Mouse (Mus musculus) kidney, embryonic 15.5 days (tissue): Measurements from ENCODE around the gene Pygm. TPM values are rescaled to one million over a fixed set of nuclear protein-coding genes. Genes with fewer than 3 reads are reported as not detected.

Experiments
- ATAC-seq: fragments of 200-750 bp; cut with Nextera tagmentation; replicated peaks from 2 replicates; pipeline ENCODE4 v1.8.0; 2017; ENCODE audit warnings: moderate TSS enrichment; ENCODE audit not compliant: low FRiP score
- H3K27ac ChIP-seq: fragments of 300-500 bp; sonication (generic); 2 replicates; pipeline ENCODE4 v1.5.1; 2015; ENCODE audit warnings: mild to moderate bottlenecking, inconsistent platforms
- H3K27me3 ChIP-seq: fragments of 300-500 bp; sonication (generic); 2 replicates; pipeline ENCODE4 v1.6.1; 2015; ENCODE audit warnings: inconsistent platforms
- H3K36me3 ChIP-seq: fragments of 300-500 bp; sonication (generic); 2 replicates; pipeline ENCODE4 v1.6.1; 2015; ENCODE audit warnings: inconsistent platforms
- H3K4me1 ChIP-seq: fragments of 300-500 bp; sonication (generic); 2 replicates; pipeline ENCODE4 v1.6.1; 2015; ENCODE audit warnings: inconsistent platforms
- H3K4me2 ChIP-seq: fragments of 300-500 bp; sonication (generic); 2 replicates; pipeline ENCODE4 v1.6.1; 2015; ENCODE audit warnings: moderate library complexity, mild to moderate bottlenecking, inconsistent platforms
- H3K4me3 ChIP-seq: fragments of 300-500 bp; sonication (generic); replicated peaks from 2 replicates; pipeline ENCODE4 v1.5.1; 2015; ENCODE audit warnings: mild to moderate bottlenecking, inconsistent platforms
- H3K9ac ChIP-seq: fragments of 300-500 bp; sonication (generic); 2 replicates; pipeline ENCODE4 v1.6.1; 2015; ENCODE audit warnings: mild to moderate bottlenecking, inconsistent platforms
- H3K9me3 ChIP-seq: fragments of 300-500 bp; sonication (generic); replicated peaks from 2 replicates; pipeline ENCODE4 v1.6.1; 2016; ENCODE audit warnings: inconsistent platforms
- WGBS: fragments of 180-500 bp; shearing (Covaris S2); methylation state at CpG from one replicate; pipeline ENCODE4 v1.1.7; 2015; ENCODE audit warnings: mixed read lengths; 5-methylcytosine and 5-hydroxymethylcytosine counted together
- polyA plus RNA-seq: library from polyadenylated mRNA; unstranded; fragments of >200 nt; fragmentation: Nextera tagmentation; extraction: Ambion mirVana; gene quantifications from 2 replicates; pipeline ENCODE4 v1.2.1, GENCODE M21; 2015

Pygm gene
- polyA plus RNA-seq, 1 experiment from 2014 or later, result 28.2 TPM

GRCm38 (mm10) chr19:6403869-6404268 is 19.7 kb downstream of the Pygm start:
- 83% methylated on average over 10 of the region's 10 CpGs for WGBS
- no peak overlapping the region for H3K4me2 ChIP-seq
- no peak for ATAC-seq
- H3K4me3 ChIP-seq, result no peak overlapping the region
- H3K27me3 ChIP-seq, result peaks cover 27% of the 10 kb centered on the region
- no peak overlapping the region for H3K27ac ChIP-seq
- no peaks in the 10 kb centered on the region for H3K9me3 ChIP-seq
- H3K4me1 ChIP-seq, result peaks cover 55% of the 10 kb centered on the region
- no peaks in the 10 kb centered on the region; the same call in 1 of the 2 replicates for H3K36me3 ChIP-seq
- no peak overlapping the region for H3K9ac ChIP-seq

DNA sequence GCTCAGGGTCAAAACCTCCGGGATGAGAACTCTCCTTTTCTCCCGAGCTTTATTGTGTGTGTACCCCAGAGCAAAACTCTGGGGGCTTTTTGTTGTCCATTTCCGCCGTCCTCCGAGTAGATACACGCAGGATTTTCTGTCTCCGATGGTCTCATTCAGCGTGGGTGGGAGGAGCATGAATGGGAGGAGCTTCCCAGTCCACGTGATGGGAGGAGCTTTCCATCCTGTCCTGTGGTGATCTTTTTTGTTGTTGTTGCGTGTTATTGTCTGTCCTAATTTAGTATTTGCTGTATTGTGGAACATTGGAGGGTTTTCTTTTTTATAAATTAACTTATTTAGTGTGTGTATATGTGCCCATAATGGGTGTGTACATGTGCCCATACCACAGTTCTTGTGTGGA is 21.2 kb downstream of the Pygm start:
- Histone ChIP-seq H3K27me3 (peaks cover 23% of the 10 kb centered on the region), H3K4me2 (no peak overlapping the region), H3K4me3 (no peak overlapping the region), H3K27ac (no peak overlapping the region), H3K9me3 (no peaks in the 10 kb centered on the region), H3K9ac (no peak overlapping the region), H3K36me3 (no peaks in the 10 kb centered on the region; the same call in 1 of the 2 replicates), H3K4me1 (peaks cover 40% of the 10 kb centered on the region)
- no peak for ATAC-seq
- WGBS, result 77% methylated on average over 10 of the region's 10 CpGs

- WGBS, result 74% methylated on average over 8 of the region's 8 CpGs
- no peak for ATAC-seq
These were observed 22.9 kb downstream of the Pygm start for GRCm38 (mm10) chr19:6407109-6407508.

GRCm38 (mm10) chr19:6407816-6408510 is 23.8 kb downstream of the Pygm start:
- H3K4me3 ChIP-seq, result no peak overlapping the region
- H3K4me1 ChIP-seq, result peaks cover 17% of the 10 kb centered on the region
- 58% methylated on average over 16 of the region's 16 CpGs for WGBS
- H3K27me3 ChIP-seq, result no peaks in the 10 kb centered on the region; the same call in 1 of the 2 replicates
- no peak overlapping the region for H3K27ac ChIP-seq
- H3K9ac ChIP-seq, result no peak overlapping the region
- H3K4me2 ChIP-seq, result no peak overlapping the region
- ATAC-seq, result no peak
- no peaks in the 10 kb centered on the region; the same call in 1 of the 2 replicates for H3K36me3 ChIP-seq
- H3K9me3 ChIP-seq, result no peaks in the 10 kb centered on the region

More at GRCm38 (mm10) chr19:6407109-6407508, 22.9 kb downstream of the Pygm start:
- Histone ChIP-seq H3K36me3 (no peaks in the 10 kb centered on the region; the same call in 1 of the 2 replicates), H3K9me3 (no peaks in the 10 kb centered on the region), H3K4me3 (no peak overlapping the region), H3K27ac (no peak overlapping the region), H3K4me2 (no peak overlapping the region), H3K27me3 (peaks cover 8% of the 10 kb centered on the region; the same call in 1 of the 2 replicates), H3K4me1 (peaks cover 23% of the 10 kb centered on the region), H3K9ac (no peak overlapping the region)

GRCm38 (mm10) chr19:6408749-6409148 is 24.6 kb downstream of the Pygm start:
- no peak overlapping the region for H3K4me3 ChIP-seq
- H3K4me2 ChIP-seq, result no peak overlapping the region
- H3K27ac ChIP-seq, result no peak overlapping the region
- H3K9ac ChIP-seq, result no peak overlapping the region
- WGBS, result 79% methylated on average over 8 of the region's 8 CpGs
- H3K4me1 ChIP-seq, result peaks cover 15% of the 10 kb centered on the region
- no peaks in the 10 kb centered on the region for H3K27me3 ChIP-seq
- H3K9me3 ChIP-seq, result no peaks in the 10 kb centered on the region
- no peak for ATAC-seq
- H3K36me3 ChIP-seq, result no peaks in the 10 kb centered on the region; the same call in 1 of the 2 replicates

- H3K36me3 ChIP-seq, result no peaks in the 10 kb centered on the region; the same call in 1 of the 2 replicates
- H3K27me3 ChIP-seq, result no peaks in the 10 kb centered on the region
- peaks cover 15% of the 10 kb centered on the region for H3K4me1 ChIP-seq
- WGBS, result 78% methylated on average over 5 of the region's 5 CpGs
- H3K4me3 ChIP-seq, result no peak overlapping the region
- H3K4me2 ChIP-seq, result no peak overlapping the region
- ATAC-seq, result no peak
- H3K9ac ChIP-seq, result no peak overlapping the region
- H3K27ac ChIP-seq, result no peak overlapping the region
- no peaks in the 10 kb centered on the region for H3K9me3 ChIP-seq
These were observed 25.0 kb downstream of the Pygm start for GRCm38 (mm10) chr19:6409176-6409575.

- no peak overlapping the region for H3K4me3 ChIP-seq
- peaks cover 8% of the 10 kb centered on the region for H3K4me1 ChIP-seq
- no peaks in the 10 kb centered on the region for H3K27me3 ChIP-seq
- H3K4me2 ChIP-seq, result no peak overlapping the region
- H3K9me3 ChIP-seq, result no peaks in the 10 kb centered on the region
- no peak overlapping the region for H3K27ac ChIP-seq
- 87% methylated on average over 5 of the region's 5 CpGs for WGBS
- no peaks in the 10 kb centered on the region; the same call in 1 of the 2 replicates for H3K36me3 ChIP-seq
- ATAC-seq, result no peak
- no peak overlapping the region for H3K9ac ChIP-seq
These were observed 25.7 kb downstream of the Pygm start for GRCm38 (mm10) chr19:6409936-6410335.

DNA sequence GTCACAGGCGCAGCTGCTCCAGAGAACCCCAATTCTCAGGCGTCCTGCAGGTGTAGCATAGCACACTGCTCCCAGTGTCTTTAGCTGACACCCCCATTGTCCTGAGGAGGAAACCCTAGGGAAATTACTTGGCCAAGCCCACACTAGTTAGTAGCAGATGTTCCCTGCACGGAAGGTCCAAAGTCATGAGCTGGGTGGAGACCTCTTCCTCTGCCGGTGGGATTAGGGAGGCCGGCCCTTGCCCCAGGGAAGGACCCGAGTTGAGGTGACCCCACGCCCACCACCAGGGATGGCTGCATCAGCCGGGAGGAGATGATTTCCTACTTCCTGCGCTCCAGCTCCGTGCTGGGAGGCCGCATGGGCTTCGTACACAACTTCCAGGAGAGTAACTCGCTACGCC is 28.6 kb downstream of the Pygm start:
- Histone ChIP-seq H3K4me2 (peak overlapping the region; percentile 5; the same call in 1 of the 2 replicates), H3K4me1 (peaks cover 33% of the 10 kb centered on the region)
- 40% methylated on average over 14 of the region's 14 CpGs for WGBS

GRCm38 (mm10) chr19:6415454-6415853 is 31.3 kb downstream of the Pygm start:
- no peak overlapping the region for H3K27ac ChIP-seq
- H3K27me3 ChIP-seq, result peaks cover 41% of the 10 kb centered on the region
- WGBS, result 49% methylated on average over 6 of the region's 6 CpGs
- no peaks in the 10 kb centered on the region; the same call in 1 of the 2 replicates for H3K36me3 ChIP-seq
- no peaks in the 10 kb centered on the region for H3K9me3 ChIP-seq
- no peak overlapping the region for H3K9ac ChIP-seq
- H3K4me2 ChIP-seq, result no peak overlapping the region
- peaks cover 45% of the 10 kb centered on the region for H3K4me1 ChIP-seq
- ATAC-seq, result no peak
- no peak overlapping the region for H3K4me3 ChIP-seq

More for the DNA sequence above, 28.6 kb downstream of the Pygm start:
- Histone ChIP-seq H3K9ac (no peak overlapping the region), H3K27me3 (peaks cover 19% of the 10 kb centered on the region), H3K27ac (no peak overlapping the region), H3K4me3 (no peak overlapping the region), H3K9me3 (no peaks in the 10 kb centered on the region), H3K36me3 (no peaks in the 10 kb centered on the region; the same call in 1 of the 2 replicates)
- ATAC-seq, result no peak

DNA sequence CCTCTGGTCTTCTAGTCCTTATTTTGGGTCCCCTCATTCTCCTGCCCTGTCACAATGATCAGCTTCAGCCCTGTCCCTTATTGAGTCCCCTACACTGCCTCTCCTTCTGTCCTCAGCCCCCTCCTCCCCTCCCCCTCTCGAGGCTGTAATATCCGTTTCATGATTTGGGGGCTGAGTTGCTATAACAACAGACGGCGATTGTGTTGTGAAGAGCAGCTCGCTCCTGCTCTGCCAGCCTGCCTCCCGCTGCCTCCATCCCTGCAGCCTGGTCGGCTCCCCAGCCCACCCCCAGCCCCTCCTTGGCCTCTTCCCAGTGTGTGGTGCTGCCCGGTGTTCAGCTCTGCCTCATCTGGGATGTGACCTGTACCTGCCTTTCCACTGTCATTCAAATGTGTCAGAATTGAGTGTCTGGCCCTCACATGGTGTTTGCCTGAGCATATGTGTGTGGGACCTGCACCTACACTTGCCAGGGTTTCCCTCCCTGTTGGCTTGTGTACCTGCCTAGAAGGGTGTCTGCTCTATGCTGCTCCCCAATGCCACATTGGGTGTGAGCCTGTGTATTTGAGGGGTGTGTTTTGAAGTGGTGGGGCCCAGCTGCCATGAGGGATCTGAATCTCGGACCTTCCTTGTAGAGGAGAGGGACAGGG is 32.0 kb downstream of the Pygm start:
- H3K4me2 ChIP-seq, result no peak overlapping the region
- WGBS, result 9% methylated on average over 9 of the region's 9 CpGs
- no peaks in the 10 kb centered on the region for H3K9me3 ChIP-seq
- H3K36me3 ChIP-seq, result no peaks in the 10 kb centered on the region; the same call in 1 of the 2 replicates
- H3K4me3 ChIP-seq, result no peak overlapping the region
- peaks cover 45% of the 10 kb centered on the region for H3K4me1 ChIP-seq
- no peak overlapping the region for H3K27ac ChIP-seq
- peaks cover 49% of the 10 kb centered on the region for H3K27me3 ChIP-seq
- H3K9ac ChIP-seq, result no peak overlapping the region
- ATAC-seq, result no peak

GRCm38 (mm10) chr19:6416894-6417761 is 32.9 kb downstream of the Pygm start:
- Histone ChIP-seq H3K9ac (no peak overlapping the region), H3K27ac (no peak overlapping the region), H3K9me3 (no peaks in the 10 kb centered on the region), H3K4me3 (no peak overlapping the region), H3K36me3 (no peaks in the 10 kb centered on the region), H3K27me3 (peaks cover 58% of the 10 kb centered on the region), H3K4me1 (peaks cover 45% of the 10 kb centered on the region), H3K4me2 (no peak overlapping the region)
- 65% methylated on average over 12 of the region's 12 CpGs for WGBS
- no peak for ATAC-seq
